Mouse (Mus musculus): ENCODE measurements around the gene Hs3st3b1.

Gene Hs3st3b1

GRCm38 (mm10) chr11:63923386-63923785 is 1.3 kb upstream of the Hs3st3b1 start:
- no peak for DNase-seq (ENCODE audit: low spot score)

- DNase-seq (ENCODE audit: low spot score), result no peak
These were observed 792 bp downstream of the Hs3st3b1 start for GRCm38 (mm10) chr11:63921044-63921951.

- peak; percentile 72 for DNase-seq (ENCODE audit: low spot score)
These were observed 1.6 kb downstream of the Hs3st3b1 start for GRCm38 (mm10) chr11:63920531-63920930.

- DNase-seq (ENCODE audit: low spot score), result no peak
These were observed 2.6 kb downstream of the Hs3st3b1 start for GRCm38 (mm10) chr11:63919211-63920098.

- no peak for DNase-seq (ENCODE audit: low spot score)
These were observed 3.6 kb downstream of the Hs3st3b1 start for GRCm38 (mm10) chr11:63918321-63919105.

GRCm38 (mm10) chr11:63917561-63917960 is 4.5 kb downstream of the Hs3st3b1 start:
- no peak for DNase-seq (ENCODE audit: low spot score)

- DNase-seq (ENCODE audit: low spot score), result peak; percentile 49
These were observed 7.7 kb downstream of the Hs3st3b1 start for GRCm38 (mm10) chr11:63914388-63914787.

- DNase-seq (ENCODE audit: low spot score), result no peak
These were observed 8.2 kb downstream of the Hs3st3b1 start for GRCm38 (mm10) chr11:63913936-63914335.

GRCm38 (mm10) chr11:63911001-63911400 is 11.1 kb downstream of the Hs3st3b1 start:
- DNase-seq (ENCODE audit: low spot score), result no peak

GRCm38 (mm10) chr11:63909961-63910360 is 12.1 kb downstream of the Hs3st3b1 start:
- DNase-seq (ENCODE audit: low spot score), result no peak

GRCm38 (mm10) chr11:63908500-63908899 is 13.6 kb downstream of the Hs3st3b1 start:
- no peak for DNase-seq (ENCODE audit: low spot score)

GRCm38 (mm10) chr11:63906552-63907353 is 15.3 kb downstream of the Hs3st3b1 start:
- DNase-seq (ENCODE audit: low spot score), result no peak

- no peak for DNase-seq (ENCODE audit: low spot score)
These were observed 17.3 kb downstream of the Hs3st3b1 start for GRCm38 (mm10) chr11:63904787-63905186.

- DNase-seq (ENCODE audit: low spot score), result no peak
These were observed 23.5 kb downstream of the Hs3st3b1 start for GRCm38 (mm10) chr11:63898509-63899168.

GRCm38 (mm10) chr11:63897856-63898508 is 24.1 kb downstream of the Hs3st3b1 start:
- DNase-seq (ENCODE audit: low spot score), result no peak

- DNase-seq (ENCODE audit: low spot score), result no peak
These were observed 25.1 kb downstream of the Hs3st3b1 start for GRCm38 (mm10) chr11:63897011-63897410.

- no peak for DNase-seq (ENCODE audit: low spot score)
These were observed 27.9 kb downstream of the Hs3st3b1 start for GRCm38 (mm10) chr11:63894188-63894587.

- no peak for DNase-seq (ENCODE audit: low spot score)
These were observed 28.5 kb downstream of the Hs3st3b1 start for GRCm38 (mm10) chr11:63893557-63893956.

- no peak for DNase-seq (ENCODE audit: low spot score)
These were observed 30.5 kb downstream of the Hs3st3b1 start for GRCm38 (mm10) chr11:63891479-63892020.

GRCm38 (mm10) chr11:63883385-63883784 is 38.7 kb downstream of the Hs3st3b1 start:
- no peak for DNase-seq (ENCODE audit: low spot score)
